Mouse (Mus musculus) neural tube, embryonic 11.5 days (tissue): ENCODE results near the gene Glb1. TPM values are rescaled to one million over a fixed set of nuclear protein-coding genes. Genes with fewer than 3 reads are reported as not detected.
"Not testable (repeated sequence)": the region's sequence is repeated elsewhere in the genome, so short reads cannot be mapped to it uniquely, and the experiment has no call there.

Source experiments
- ATAC-seq: fragments of 200-750 bp; cut with Nextera tagmentation; 2 replicates; pipeline ENCODE4 v1.8.0; 2017; ENCODE audit warnings: moderate number of reproducible peaks, mild to moderate bottlenecking, moderate TSS enrichment, moderate library complexity; ENCODE audit not compliant: insufficient read depth, low FRiP score, low TSS enrichment
- DNase-seq: peaks from one replicate; pipeline ENCODE4 v3.0.0-alpha.2; 2015; ENCODE audit warnings: low spot score
- H3K27ac ChIP-seq: fragments of 300-500 bp; sonication (generic); 2 replicates; pipeline ENCODE4 v1.5.1; 2014; ENCODE audit warnings: low read depth, mild to moderate bottlenecking, low read length
- H3K27me3 ChIP-seq: fragments of 300-500 bp; sonication (generic); 2 replicates; pipeline ENCODE4 v1.6.1; 2014; ENCODE audit warnings: mild to moderate bottlenecking, low read length, mixed read lengths; ENCODE audit not compliant: control insufficient read depth, insufficient read depth
- H3K36me3 ChIP-seq: fragments of 300-500 bp; sonication (generic); 2 replicates; pipeline ENCODE4 v1.6.1; 2014; ENCODE audit warnings: mild to moderate bottlenecking, low read length, moderate library complexity, mixed read lengths; ENCODE audit not compliant: control insufficient read depth, insufficient read depth
- H3K4me1 ChIP-seq: fragments of 300-500 bp; sonication (generic); 2 replicates; pipeline ENCODE4 v1.6.1; 2014; ENCODE audit warnings: low read length, mixed read lengths; ENCODE audit not compliant: control insufficient read depth, insufficient read depth
- H3K4me2 ChIP-seq: fragments of 300-500 bp; sonication (generic); 2 replicates; pipeline ENCODE4 v1.6.1; 2014; ENCODE audit warnings: low read depth, mild to moderate bottlenecking, moderate library complexity
- H3K4me3 ChIP-seq: fragments of 300-500 bp; sonication (generic); 2 replicates; pipeline ENCODE4 v1.5.1; 2014; ENCODE audit warnings: low read depth, low read length
- H3K9ac ChIP-seq: fragments of 300-500 bp; sonication (generic); 2 replicates; pipeline ENCODE4 v1.6.1; 2014; ENCODE audit warnings: mild to moderate bottlenecking, low read length
- H3K9me3 ChIP-seq: fragments of 300-500 bp; sonication (generic); 2 replicates; pipeline ENCODE4 v1.6.1; 2016; ENCODE audit warnings: low read length; ENCODE audit not compliant: control insufficient read depth
- WGBS: fragments of 180-500 bp; shearing (Covaris S2); extraction: QIAGEN DNeasy Blood & Tissue Kit; methylation state at CpG from one replicate; pipeline ENCODE4 v1.1.7; 2014; 5-methylcytosine and 5-hydroxymethylcytosine counted together
- polyA plus RNA-seq: library from polyadenylated mRNA; unstranded; fragments of >200 nt; fragmentation: Nextera tagmentation; extraction: Ambion mirVana; gene quantifications from 2 replicates; pipeline ENCODE4 v1.2.1, GENCODE M21; 2014

The Glb1 gene
- polyA plus RNA-seq, 1 experiment from 2014 or later = 26.1 TPM

GRCm38 (mm10) chr9:114506564-114506963 is 105.7 kb downstream of the Glb1 start:
- WGBS = 81% methylated on average over 4 of the region's 4 CpGs
- ATAC-seq (no peak), DNase-seq (no peak)
- H3K4me1 ChIP-seq = no peaks in the 10 kb centered on the region
- H3K4me3 ChIP-seq = no peak overlapping the region
- no peak overlapping the region for H3K9ac ChIP-seq
- H3K4me2 ChIP-seq = no peak overlapping the region
- H3K27ac ChIP-seq = no peak overlapping the region
- H3K27me3 ChIP-seq = no peaks in the 10 kb centered on the region
- peaks cover 13% of the 10 kb centered on the region for H3K36me3 ChIP-seq
- no peaks in the 10 kb centered on the region; the same call in 1 of the 2 replicates for H3K9me3 ChIP-seq

- H3K4me3 ChIP-seq = no peak overlapping the region
- H3K36me3 ChIP-seq = peaks cover 18% of the 10 kb centered on the region
- H3K4me1 ChIP-seq = no peaks in the 10 kb centered on the region
- H3K4me2 ChIP-seq = no peak overlapping the region
- WGBS = 94% methylated on average over 9 of the region's 9 CpGs
- H3K9me3 ChIP-seq = peaks cover 4% of the 10 kb centered on the region
- H3K9ac ChIP-seq = no peak overlapping the region
- DNase-seq = no peak
- H3K27ac ChIP-seq = no peak overlapping the region
- no peak for ATAC-seq
- no peaks in the 10 kb centered on the region for H3K27me3 ChIP-seq
Measured at GRCm38 (mm10) chr9:114507421-114507820, 106.5 kb downstream of the Glb1 start.

GRCm38 (mm10) chr9:114509785-114510184 is 108.9 kb downstream of the Glb1 start:
- H3K27ac ChIP-seq = no peak overlapping the region
- no peak overlapping the region for H3K9ac ChIP-seq
- no peak overlapping the region for H3K4me3 ChIP-seq
- peaks cover 21% of the 10 kb centered on the region for H3K9me3 ChIP-seq
- H3K4me2 ChIP-seq = no peak overlapping the region
- H3K27me3 ChIP-seq = no peaks in the 10 kb centered on the region
- ATAC-seq (no peak), DNase-seq (no peak)
- peaks cover 39% of the 10 kb centered on the region for H3K36me3 ChIP-seq
- 92% methylated on average over 9 of the region's 9 CpGs for WGBS
- H3K4me1 ChIP-seq = no peaks in the 10 kb centered on the region

- H3K4me2 ChIP-seq = no peak overlapping the region
- no peak for ATAC-seq
- 96% methylated on average over 21 of the region's 21 CpGs for whole genome bisulfite sequencing
- no peak overlapping the region for H3K27ac ChIP-seq
- peaks cover 21% of the 10 kb centered on the region for H3K9me3 ChIP-seq
- H3K36me3 ChIP-seq = peaks cover 42% of the 10 kb centered on the region
- H3K27me3 ChIP-seq = no peaks in the 10 kb centered on the region
- no peak overlapping the region for H3K4me3 ChIP-seq
- DNase-seq = no peak
- H3K9ac ChIP-seq = no peak overlapping the region
- no peaks in the 10 kb centered on the region for H3K4me1 ChIP-seq
Measured at GRCm38 (mm10) chr9:114512831-114513230, 112.0 kb downstream of the Glb1 start.

GRCm38 (mm10) chr9:114515364-114515763 is 114.5 kb downstream of the Glb1 start, which contains the start of gene C130032M10Rik:
Gene C130032M10Rik (plus strand): TSS chr9:114515697.
- no peak within 1 kb of the TSS for H3K4me2 ChIP-seq
- no peak within 1 kb of the TSS for H3K4me3 ChIP-seq
- H3K9me3 ChIP-seq = peaks cover 21% of the 10 kb centered on the region
- peaks cover 37% of the 10 kb centered on the region for H3K36me3 ChIP-seq
- DNase-seq (no peak), ATAC-seq (no peak)
- H3K27ac ChIP-seq = no peak within 1 kb of the TSS
- WGBS = 91% methylated on average over 11 of the region's 11 CpGs
- H3K9ac ChIP-seq = no peak within 1 kb of the TSS
- H3K4me1 ChIP-seq = no peaks in the 10 kb centered on the region
- no peaks in the 10 kb centered on the region for H3K27me3 ChIP-seq

- Histone ChIP-seq H3K4me3 (no peak overlapping the region), H3K27ac (no peak overlapping the region), H3K9ac (no peak overlapping the region), H3K9me3 (peaks cover 11% of the 10 kb centered on the region), H3K4me1 (no peaks in the 10 kb centered on the region), H3K4me2 (no peak overlapping the region), H3K27me3 (no peaks in the 10 kb centered on the region), H3K36me3 (peaks cover 18% of the 10 kb centered on the region)
- ATAC-seq (no peak), DNase-seq (no peak)
- 80% methylated on average over 13 of the region's 13 CpGs for WGBS
Measured at GRCm38 (mm10) chr9:114517924-114518497, 117.1 kb downstream of the Glb1 start.

- H3K27me3 ChIP-seq = no peaks in the 10 kb centered on the region
- H3K4me3 ChIP-seq = no peak overlapping the region
- H3K4me1 ChIP-seq = no peaks in the 10 kb centered on the region
- peaks cover 2% of the 10 kb centered on the region; the same call in 1 of the 2 replicates for H3K9me3 ChIP-seq
- no peak overlapping the region for H3K9ac ChIP-seq
- DNase-seq (no peak), ATAC-seq (no peak)
- WGBS = 56% methylated on average over 9 of the region's 9 CpGs
- H3K27ac ChIP-seq = no peak overlapping the region
- H3K4me2 ChIP-seq = no peak overlapping the region
- peaks cover 8% of the 10 kb centered on the region for H3K36me3 ChIP-seq
Measured at GRCm38 (mm10) chr9:114518812-114519477, 118.1 kb downstream of the Glb1 start.

- not testable (repeated sequence) for H3K9ac ChIP-seq, H3K4me3 ChIP-seq, H3K4me2 ChIP-seq, H3K27ac ChIP-seq, H3K36me3 ChIP-seq, DNase-seq, H3K4me1 ChIP-seq, H3K9me3 ChIP-seq, ATAC-seq, H3K27me3 ChIP-seq
- WGBS = 77% methylated on average over 4 of the region's 4 CpGs
Measured at GRCm38 (mm10) chr9:114520529-114520928, 119.7 kb downstream of the Glb1 start.

GRCm38 (mm10) chr9:114522041-114522440 is 121.2 kb downstream of the Glb1 start:
- H3K4me1 ChIP-seq = peaks cover 18% of the 10 kb centered on the region
- no peaks in the 10 kb centered on the region for H3K27me3 ChIP-seq
- H3K4me3 ChIP-seq = no peak overlapping the region
- no peak for DNase-seq
- 63% methylated on average over 5 of the region's 5 CpGs for WGBS
- no peak overlapping the region for H3K4me2 ChIP-seq
- H3K9me3 ChIP-seq = no peaks in the 10 kb centered on the region
- H3K27ac ChIP-seq = no peak overlapping the region
- no peak overlapping the region for H3K9ac ChIP-seq
- no peak for ATAC-seq
- no peaks in the 10 kb centered on the region for H3K36me3 ChIP-seq
